Mouse (Mus musculus) hematopoietic stem cell, adult 5-6 weeks (primary cell): Measurements from ENCODE around the gene Zfand3. TPM values are rescaled to one million over a fixed set of nuclear protein-coding genes. Genes with fewer than 3 reads are reported as not detected.

Experiments used
- ATAC-seq, 2 experiments: fragments of 125-278 bp in 1 of 2; replicated peaks in 1 of 2; 2 replicates each; pipeline ENCODE4 v1.8.0; 2016 to 2017; ENCODE audit warnings: inconsistent platforms in 2 of 2, mild to moderate bottlenecking in 2 of 2, moderate number of reproducible peaks in 2 of 2, low read depth in 1 of 2, moderate TSS enrichment in 1 of 2; ENCODE audit not compliant: low FRiP score in 2 of 2, poor library complexity in 2 of 2, severe bottlenecking in 2 of 2, insufficient read depth in 1 of 2, low TSS enrichment in 1 of 2
- total RNA-seq: library from RNA; stranded (forward); fragments of 172-1452, 232-1000 nt; gene quantifications from 2 replicates; pipeline ENCODE4 v1.2.3, GENCODE M21; 2017

The Zfand3 gene
- total RNA-seq, 1 experiment from 2014 or later: 19.3 TPM

DNA sequence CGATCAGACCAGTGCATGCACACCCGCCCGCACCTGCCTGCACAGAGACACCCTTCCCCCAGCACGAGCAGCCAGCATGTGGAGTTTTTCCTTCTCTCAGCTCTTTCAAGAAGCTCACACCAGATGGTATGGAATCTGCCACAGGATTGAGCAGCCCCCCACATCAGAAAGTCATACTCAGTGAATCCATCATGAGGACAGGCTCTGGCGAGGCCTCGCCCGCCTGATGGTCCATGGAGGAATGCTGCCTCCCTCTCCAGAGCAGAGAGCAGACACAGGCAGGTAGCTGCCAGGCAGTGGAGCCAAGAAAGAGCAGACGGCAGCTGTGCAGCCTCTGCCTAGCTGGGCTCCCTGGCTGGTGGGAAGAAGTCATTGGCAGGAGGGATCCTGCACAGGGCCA, 11.0 kb upstream of the Zfand3 start:
- no peak for ATAC-seq

DNA sequence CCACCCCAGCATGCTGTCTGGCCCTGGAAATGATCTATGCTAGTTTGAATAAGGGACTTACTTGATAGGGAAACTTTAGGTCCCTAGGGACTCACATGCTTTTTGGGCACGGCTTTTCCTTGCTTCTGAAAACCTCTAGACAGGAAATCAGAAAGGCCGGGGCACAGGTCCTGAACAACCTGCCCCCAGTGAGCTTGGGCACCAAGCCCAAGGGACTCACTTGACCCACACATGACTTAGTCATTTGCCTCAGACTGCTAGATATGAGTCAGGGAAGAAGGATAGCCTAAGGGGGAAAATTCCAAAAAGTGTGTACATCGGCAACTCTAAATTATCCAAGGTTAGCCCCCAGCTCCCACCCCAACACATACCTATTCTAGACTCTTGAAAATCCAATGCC, 10.5 kb upstream of the Zfand3 start:
- ATAC-seq: no peak

DNA sequence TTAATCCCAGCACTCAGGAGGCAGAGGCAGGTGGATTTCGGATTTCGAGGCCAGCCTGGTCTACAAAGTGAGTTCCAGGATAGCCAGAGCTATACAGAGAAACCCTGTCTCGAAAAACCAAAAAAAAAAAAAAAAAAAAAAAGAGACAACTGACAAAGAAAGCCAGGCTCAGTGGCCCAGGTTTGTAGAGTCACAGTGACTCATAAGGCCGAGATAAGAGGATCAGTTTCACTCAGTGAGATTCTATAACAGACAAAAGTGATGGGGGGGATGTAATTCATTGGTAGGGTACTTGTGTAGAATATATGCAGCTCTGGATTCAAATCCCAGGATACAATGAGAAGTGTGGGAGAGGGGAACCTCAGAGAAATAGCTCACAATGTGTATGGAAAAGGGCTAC, 10.1 kb upstream of the Zfand3 start:
- ATAC-seq: no peak

DNA sequence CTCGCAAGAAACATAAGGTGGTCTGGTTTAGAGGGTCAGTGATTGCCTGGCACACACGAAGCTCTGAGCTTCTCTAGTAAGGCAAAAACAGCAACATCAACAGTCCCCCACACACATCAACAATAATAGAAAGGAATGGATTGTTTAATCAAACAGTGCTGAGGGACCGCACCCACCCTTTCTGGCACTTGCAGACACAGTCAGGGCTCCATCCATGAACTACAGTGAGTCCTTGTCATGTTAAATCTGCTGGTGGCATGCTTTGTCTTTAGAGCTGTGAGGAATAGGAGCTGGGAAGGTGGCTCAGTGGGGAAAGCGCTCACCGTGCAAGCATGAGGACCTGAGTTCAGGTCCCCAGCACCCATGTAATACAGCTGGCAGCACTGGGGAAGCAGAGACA, 8.5 kb upstream of the Zfand3 start:
- ATAC-seq: no peak

DNA sequence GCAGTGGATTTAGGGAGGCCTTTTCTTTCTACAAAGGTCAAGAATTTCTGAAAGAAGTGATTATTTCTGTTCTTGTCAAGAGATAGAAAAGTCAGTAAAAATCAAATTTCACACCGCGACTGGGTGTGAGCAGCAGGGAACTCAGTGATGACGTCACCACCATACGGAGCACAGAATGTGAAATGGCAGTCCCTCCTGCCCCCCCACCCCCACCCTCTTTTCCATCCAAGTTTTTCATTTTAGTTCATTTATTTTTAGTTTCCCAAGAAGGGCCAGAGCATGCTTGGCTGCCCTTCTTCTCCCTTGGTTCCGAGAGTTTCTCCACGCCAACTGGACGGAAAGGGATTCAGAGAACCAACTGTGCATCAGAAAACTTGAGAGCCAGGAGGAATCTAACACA, 6.8 kb upstream of the Zfand3 start:
- no peak for ATAC-seq

DNA sequence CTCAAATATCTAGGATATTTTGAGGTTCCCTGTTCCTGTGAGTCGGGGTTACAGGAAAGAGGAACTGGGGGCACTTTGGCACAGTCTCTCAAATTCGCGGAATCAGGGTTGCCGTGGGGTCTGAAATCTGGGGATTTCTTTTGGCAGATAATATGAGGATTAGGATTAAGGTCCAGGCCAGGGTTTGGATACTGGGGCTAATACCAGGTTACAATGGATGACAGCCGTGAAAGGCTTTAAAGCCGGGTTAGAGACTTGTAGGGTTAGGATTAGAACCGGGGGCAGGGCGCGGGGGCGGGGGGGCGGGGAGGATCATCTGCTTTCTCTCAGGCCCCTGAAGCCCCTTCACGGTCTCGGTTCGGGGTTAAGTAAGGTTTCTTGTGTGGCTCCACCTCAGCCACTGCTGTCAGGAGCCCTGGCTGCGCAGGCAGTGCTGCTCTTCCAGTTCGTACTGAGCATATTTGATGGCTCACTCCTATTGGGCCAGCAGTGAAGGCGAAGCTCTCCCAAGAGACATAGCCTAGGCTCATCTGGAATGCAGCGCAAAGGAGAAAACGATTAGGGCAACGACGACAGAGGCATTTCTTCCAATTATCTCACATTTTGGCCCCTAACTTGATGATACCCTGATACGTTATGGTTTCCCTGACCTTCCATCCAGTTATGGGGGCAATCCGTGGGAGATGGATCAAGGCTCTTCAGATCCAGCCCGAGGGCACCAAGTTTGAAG, 5.8 kb upstream of the Zfand3 start:
- no peak for ATAC-seq

DNA sequence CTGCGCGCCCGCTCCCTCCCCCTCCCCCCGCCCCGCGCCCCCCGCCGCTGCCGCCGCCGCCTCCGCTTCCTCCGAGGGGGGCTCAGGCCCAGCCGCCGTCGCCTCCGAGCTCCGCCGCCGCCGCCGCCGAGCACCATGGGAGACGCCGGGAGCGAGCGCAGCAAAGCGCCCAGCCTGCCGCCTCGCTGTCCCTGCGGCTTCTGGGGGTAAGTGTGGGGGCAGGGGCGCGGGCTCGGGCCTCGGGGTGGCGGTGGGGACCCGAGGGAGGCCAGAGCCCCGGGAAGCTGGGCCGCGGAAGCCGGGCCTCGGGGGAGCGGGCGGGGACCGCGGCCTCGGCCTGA, 540 bp downstream of the Zfand3 start:
- no peak for ATAC-seq

DNA sequence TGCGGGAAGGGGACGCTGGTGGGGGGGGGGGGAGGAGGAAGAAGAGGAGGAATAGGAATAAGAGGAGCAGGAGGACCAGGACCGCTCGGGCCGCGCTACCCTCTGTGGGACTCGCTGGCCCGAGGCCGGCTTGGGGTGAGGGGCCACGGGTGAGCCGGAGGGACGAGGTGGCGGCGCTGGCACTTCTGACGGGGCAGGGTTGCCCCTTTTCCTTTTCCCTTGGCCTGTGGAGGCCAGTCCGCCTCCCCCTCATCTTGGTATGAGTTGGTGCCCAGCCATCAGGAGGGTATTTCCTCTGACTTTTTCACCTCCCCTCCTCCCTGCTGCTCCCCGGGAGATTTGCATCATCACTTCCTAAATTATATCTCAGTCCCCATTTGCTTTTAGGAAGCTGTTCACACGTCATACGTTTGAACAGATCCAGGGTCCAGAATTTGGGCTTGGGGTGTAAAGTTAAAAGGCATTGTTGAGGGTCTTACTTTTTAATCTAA, 963 bp downstream of the Zfand3 start:
- ATAC-seq: peak in 1 of 2 experiments; percentile 44; a peak in 2 of 4 replicates

DNA sequence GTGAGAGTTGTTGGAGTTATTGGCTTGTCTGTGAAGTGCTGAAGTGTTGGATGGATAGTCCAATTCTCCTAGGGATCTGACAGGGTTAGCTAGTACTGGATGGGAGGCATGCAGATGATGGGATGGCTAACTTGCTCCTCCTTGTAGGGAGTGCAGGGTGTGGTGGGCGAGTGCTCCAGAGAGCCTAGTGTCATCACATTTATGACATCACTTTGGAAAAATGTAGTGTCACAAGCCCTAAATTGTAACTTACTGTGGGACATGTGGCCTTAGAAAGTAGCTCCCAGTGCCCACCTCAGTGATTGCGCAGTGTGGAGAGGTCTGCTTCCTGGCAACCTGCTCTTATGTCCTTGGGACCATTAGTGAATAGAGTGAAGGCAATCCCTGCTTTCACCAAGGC, 2.3 kb downstream of the Zfand3 start:
- no peak for ATAC-seq

DNA sequence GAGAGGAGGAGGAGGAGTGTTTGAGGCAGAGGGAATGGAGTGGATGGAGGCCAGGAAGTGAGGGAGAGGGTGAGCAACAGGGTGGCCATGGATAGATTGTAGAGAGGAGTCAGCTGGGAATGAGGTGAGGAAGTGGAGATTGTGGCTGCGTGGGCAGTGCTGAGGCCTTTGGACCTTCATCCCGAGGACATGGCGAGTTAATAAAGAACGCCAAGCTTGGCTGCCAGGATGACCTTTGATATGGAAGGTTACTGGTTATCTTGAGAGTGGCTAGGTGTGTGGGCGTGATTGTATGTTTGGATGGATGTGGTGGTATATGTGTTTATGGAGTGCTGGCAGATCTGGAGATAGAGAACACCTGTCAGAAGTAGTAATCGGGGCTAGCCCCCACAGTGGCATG, 3.4 kb downstream of the Zfand3 start:
- ATAC-seq: no peak

DNA sequence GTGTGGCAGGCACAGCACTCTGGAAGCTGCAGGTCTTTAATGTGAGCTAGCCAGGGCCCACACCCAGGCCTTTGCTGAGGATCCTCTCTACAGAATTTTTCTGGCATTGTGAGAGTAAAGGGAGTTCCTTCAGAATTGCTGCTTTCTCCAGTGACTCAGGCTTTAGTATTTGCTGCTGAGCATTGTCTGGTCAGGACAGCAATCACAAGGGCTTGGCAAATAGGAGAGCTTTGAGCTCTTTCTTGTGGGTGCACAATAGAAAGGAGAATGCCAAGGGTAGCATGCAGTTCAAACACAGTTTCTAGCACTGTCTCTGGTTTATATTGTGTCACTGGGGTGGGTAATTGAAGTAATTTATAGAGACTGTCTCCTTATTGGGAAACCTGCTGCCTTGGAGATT, 3.9 kb downstream of the Zfand3 start:
- no peak for ATAC-seq

DNA sequence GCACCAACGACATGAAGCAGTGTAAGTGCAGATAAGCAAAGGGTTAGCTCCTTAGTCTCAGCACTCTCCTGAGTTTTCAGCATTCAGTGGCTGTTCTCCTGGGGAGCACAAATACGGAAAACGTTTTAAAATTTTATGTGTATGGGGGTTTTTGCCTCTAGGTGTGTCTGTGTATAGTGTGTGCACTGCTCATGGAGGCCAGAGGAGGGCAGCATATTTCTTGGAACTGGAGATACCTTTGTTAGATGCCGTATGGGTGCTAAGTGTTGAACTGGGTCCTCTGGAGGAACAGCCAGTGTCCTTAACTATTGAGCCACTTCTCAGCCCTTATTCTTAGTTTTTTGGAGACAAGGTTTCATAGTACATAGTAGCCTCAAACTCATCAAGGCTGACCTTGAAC, 10.1 kb downstream of the Zfand3 start:
- ATAC-seq: no peak

DNA sequence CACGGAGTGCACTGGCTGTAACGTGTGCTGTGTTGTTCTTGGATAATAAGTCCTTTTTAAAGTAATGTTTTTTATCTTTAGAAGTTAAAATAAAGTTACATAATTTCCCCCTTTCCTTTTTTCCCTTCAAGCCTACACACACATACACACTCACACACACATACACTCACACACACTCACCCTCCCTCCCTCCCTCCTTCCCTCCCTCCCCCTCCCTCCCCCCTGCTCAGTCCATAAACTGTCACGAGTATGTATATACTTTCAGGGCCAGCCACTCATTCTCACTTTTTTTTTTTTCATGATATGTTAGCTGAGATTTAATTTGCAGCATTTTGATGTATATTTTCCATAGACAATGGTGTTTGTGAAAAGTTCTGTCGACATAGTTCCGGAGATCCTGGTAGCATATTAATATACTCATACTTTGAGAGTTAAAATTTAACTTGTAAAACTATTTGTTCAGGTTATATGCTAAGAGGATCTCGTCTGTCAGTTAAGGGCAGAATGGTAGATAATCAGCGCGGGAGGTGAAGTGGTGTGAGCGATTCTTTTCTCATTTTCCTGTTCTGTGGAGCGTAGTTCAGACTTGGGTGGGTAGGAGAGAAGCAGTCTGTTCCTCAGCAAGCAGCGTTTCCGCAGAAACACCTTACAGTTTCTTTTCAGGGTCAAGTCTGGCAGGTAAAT, 14.5 kb downstream of the Zfand3 start:
- ATAC-seq: no peak

DNA sequence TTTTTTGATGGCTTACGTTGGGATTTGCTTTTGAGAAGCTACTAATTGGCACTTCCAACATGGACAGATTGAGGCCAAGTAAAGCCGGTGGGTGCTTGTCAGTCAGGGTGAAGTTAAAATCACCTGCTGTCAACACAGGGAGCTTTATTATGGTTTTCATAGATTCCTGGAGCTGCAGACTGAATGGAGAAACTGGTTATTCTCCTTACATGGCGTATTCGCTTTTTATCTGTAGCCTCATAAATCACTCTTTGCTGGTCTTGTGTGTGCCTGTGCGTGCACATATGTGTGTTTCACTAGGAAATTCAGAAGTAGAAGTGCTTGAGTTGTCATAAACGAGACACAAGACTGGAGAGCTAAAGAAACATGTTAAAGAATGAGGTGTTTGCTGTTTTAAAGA, 15.4 kb downstream of the Zfand3 start:
- ATAC-seq: no peak

DNA sequence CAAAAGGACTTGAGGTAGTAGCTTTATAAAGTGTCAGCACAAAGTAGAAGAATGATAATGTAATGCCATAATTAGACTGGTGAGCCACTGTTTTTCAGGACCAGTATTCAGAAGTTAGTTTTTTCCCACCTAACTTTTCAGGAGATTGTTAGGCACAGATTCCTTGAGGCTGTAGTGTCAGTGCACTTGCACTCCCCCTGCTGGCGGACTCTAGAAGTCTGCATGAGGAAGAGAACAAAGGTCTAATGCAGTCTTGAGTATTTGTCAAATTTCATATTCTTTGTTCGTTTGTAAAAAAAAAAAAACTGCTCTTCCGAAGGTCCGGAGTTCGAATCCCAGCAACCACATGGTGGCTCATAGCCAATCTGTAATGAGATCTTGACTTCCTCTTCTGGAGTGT, 20.1 kb downstream of the Zfand3 start:
- no peak for ATAC-seq

DNA sequence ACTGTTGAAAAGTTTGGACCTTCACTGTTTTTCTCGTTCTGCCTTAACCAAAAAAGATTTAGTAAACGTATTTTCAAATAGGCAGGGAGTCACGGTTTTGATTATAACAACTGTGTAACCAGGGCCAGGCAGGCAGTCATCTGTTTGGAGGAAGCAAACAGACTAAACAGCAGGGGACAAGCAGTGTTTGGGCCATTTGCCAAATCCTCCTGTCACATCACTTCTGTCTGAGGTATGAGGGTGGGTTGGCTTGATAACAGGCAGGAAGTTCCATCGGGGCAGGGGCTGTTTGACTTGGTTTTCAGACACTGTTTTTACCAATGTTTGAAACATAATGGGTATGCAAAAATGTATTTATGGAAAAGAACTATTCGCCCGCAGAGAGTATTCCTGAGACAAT, 22.1 kb downstream of the Zfand3 start:
- no peak for ATAC-seq

DNA sequence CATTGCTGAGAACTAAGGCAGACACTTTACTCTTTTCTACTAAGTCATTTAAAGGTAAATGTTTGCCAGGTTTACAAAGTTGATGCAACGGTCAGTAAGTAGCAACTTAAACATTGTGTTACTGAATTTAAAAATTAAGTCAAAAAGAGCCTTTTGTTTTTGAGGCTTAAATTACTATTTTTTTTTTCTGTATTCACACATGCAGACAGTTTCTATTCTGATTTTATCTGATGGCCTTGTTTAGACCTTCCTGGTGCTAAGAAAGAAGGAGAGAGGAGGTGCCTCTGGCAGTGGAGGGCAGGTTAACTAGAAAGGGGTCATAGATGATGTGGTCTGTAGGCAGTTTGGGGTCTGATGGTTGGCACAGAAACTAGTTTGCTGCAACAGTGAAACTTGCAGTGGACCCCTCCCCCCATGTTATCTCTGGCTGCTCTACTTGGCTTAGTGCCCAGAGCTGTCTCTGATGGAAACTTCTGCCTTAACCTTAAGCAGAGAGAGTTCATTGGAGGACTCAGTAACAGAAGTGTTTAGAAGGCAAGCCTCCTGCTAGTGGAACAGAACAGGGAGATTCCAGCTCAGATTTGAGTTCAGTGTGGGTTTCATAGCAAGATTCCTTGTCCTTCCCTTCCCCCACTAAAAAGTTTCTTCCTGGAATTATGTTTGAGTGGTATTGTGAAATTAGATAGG, 23.0 kb downstream of the Zfand3 start:
- ATAC-seq: no peak

DNA sequence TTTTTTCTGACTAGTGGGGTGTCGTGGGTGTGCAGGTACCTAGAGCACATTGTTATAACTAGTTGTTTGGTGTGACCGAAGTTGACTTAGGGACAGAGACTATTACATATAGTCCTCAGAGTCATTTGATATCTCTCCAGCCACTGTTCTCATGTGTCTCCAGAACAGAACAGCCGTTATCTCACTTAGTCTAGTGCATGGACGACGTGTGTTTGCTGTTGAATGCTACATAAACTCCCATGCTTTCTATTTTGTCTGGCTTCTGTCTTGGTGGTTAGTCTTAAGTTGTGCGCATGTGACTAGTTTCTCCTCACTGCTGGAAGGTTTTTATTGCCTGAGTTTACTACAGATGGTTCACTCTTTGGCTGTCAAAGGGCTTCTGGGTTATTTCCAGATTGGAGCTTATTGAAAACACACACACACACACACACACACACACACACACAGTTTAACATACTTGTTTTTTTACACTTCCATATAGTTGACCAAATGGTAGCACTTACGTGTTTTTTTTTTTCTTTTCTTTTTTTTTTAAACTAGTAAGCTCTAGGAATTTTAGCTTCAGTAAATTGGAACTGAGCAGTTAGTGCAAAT, 25.2 kb downstream of the Zfand3 start:
- ATAC-seq: no peak
